Mouse (Mus musculus): ENCODE results near the gene Akr7a5. TPM values are rescaled to one million over a fixed set of nuclear protein-coding genes. Genes with fewer than 3 reads are reported as not detected.

The Akr7a5 gene
- polyA plus RNA-seq, 1 experiment from 2014 or later: 58.6 TPM

- 58% methylated on average over 33 of the region's 33 CpGs for WGBS
- Histone ChIP-seq H3K4me3 (no peak overlapping the region), H3K4me2 (no peak overlapping the region), H3K36me3 (no peaks in the 10 kb centered on the region), H3K27ac (replicated peaks) (no peak overlapping the region), H3K9ac (no peak overlapping the region), H3K27me3 (peaks cover 23% of the 10 kb centered on the region), H3K4me1 (replicated peaks) (no peaks in the 10 kb centered on the region), H3K9me3 (no peaks in the 10 kb centered on the region)
- no peak for ATAC-seq (ENCODE audit: low read depth)
Observed at GRCm38 (mm10) chr4:139338145-139338544, 27.6 kb downstream of the Akr7a5 start.

- H3K9me3 ChIP-seq: no peaks in the 10 kb centered on the region
- peaks cover 23% of the 10 kb centered on the region for H3K27me3 ChIP-seq
- no peak overlapping the region for H3K4me3 ChIP-seq
- ATAC-seq (ENCODE audit: low read depth): no peak
- WGBS: 89% methylated on average over 4 of the region's 4 CpGs
- peaks cover 8% of the 10 kb centered on the region for H3K36me3 ChIP-seq
- no peak overlapping the region for H3K9ac ChIP-seq
- H3K4me2 ChIP-seq: no peak overlapping the region
- H3K4me1 ChIP-seq (replicated peaks): no peaks in the 10 kb centered on the region
- H3K27ac ChIP-seq (replicated peaks): no peak overlapping the region
Observed at GRCm38 (mm10) chr4:139340835-139341234, 30.3 kb downstream of the Akr7a5 start.

- Histone ChIP-seq H3K9ac (no peak overlapping the region), H3K4me2 (no peak overlapping the region), H3K27ac (replicated peaks) (no peak overlapping the region), H3K4me3 (no peak overlapping the region), H3K4me1 (replicated peaks) (no peaks in the 10 kb centered on the region), H3K9me3 (no peaks in the 10 kb centered on the region), H3K36me3 (peaks cover 17% of the 10 kb centered on the region), H3K27me3 (peaks cover 18% of the 10 kb centered on the region)
- 82% methylated on average over 7 of the region's 7 CpGs for WGBS
- ATAC-seq (ENCODE audit: low read depth): no peak
Observed at GRCm38 (mm10) chr4:139341556-139342233, 31.2 kb downstream of the Akr7a5 start.

GRCm38 (mm10) chr4:139343718-139344117, 33.2 kb downstream of the Akr7a5 start:
- 76% methylated on average over 5 of the region's 5 CpGs for WGBS
- H3K27ac ChIP-seq (replicated peaks): no peak overlapping the region
- no peaks in the 10 kb centered on the region for H3K9me3 ChIP-seq
- no peaks in the 10 kb centered on the region for H3K27me3 ChIP-seq
- H3K9ac ChIP-seq: no peak overlapping the region
- ATAC-seq (ENCODE audit: low read depth): no peak
- no peak overlapping the region for H3K4me3 ChIP-seq
- no peaks in the 10 kb centered on the region for H3K4me1 ChIP-seq (replicated peaks)
- H3K4me2 ChIP-seq: no peak overlapping the region
- peaks cover 37% of the 10 kb centered on the region for H3K36me3 ChIP-seq

GRCm38 (mm10) chr4:139345416-139346019, 35.0 kb downstream of the Akr7a5 start:
- Histone ChIP-seq H3K4me2 (no peak overlapping the region), H3K36me3 (peaks cover 49% of the 10 kb centered on the region), H3K4me3 (no peak overlapping the region), H3K9ac (no peak overlapping the region), H3K27me3 (no peaks in the 10 kb centered on the region), H3K4me1 (replicated peaks) (peaks cover 2% of the 10 kb centered on the region), H3K27ac (replicated peaks) (no peak overlapping the region), H3K9me3 (no peaks in the 10 kb centered on the region)
- 0 out of 2 replicates have a peak, but pooled peaks have one; percentile 19 for ATAC-seq (ENCODE audit: low read depth)
- 78% methylated on average over 23 of the region's 23 CpGs for WGBS

GRCm38 (mm10) chr4:139351931-139352711, 41.6 kb downstream of the Akr7a5 start, which contains the start of the genes Mrto4, Emc1 and Ubr4:
TSS of gene Mrto4 (minus strand) at chr4:139352576.
TSS of gene Emc1 (plus strand) at chr4:139352587.
TSS of gene Ubr4 (plus strand) at chr4:139352609.
- Histone ChIP-seq H3K27ac (replicated peaks) (peak within 1 kb of the TSS; percentile 98), H3K9me3 (no peaks in the 10 kb centered on the region), H3K4me1 (replicated peaks) (peaks cover 27% of the 10 kb centered on the region), H3K4me2 (peak within 1 kb of the TSS; percentile 97), H3K9ac (peak within 1 kb of the TSS; percentile 95), H3K4me3 (peak within 1 kb of the TSS; percentile 85), H3K36me3 (peaks cover 55% of the 10 kb centered on the region), H3K27me3 (no peaks in the 10 kb centered on the region)
- ATAC-seq (ENCODE audit: low read depth): peak; percentile 95
- under 1% methylated on average over 64 of the region's 64 CpGs for WGBS

- Histone ChIP-seq H3K27me3 (no peaks in the 10 kb centered on the region), H3K9ac (peak overlapping the region; percentile 95), H3K4me3 (peak overlapping the region; percentile 85), H3K4me2 (peak overlapping the region; percentile 97), H3K4me1 (replicated peaks) (peaks cover 27% of the 10 kb centered on the region), H3K9me3 (no peaks in the 10 kb centered on the region), H3K27ac (replicated peaks) (peak overlapping the region; percentile 98), H3K36me3 (peaks cover 55% of the 10 kb centered on the region)
- 0% methylated on average over 7 of the region's 7 CpGs for WGBS
- ATAC-seq (ENCODE audit: low read depth): no peak
Observed at GRCm38 (mm10) chr4:139352832-139353231, 42.3 kb downstream of the Akr7a5 start.

GRCm38 (mm10) chr4:139357211-139357610, 46.7 kb downstream of the Akr7a5 start:
- Histone ChIP-seq H3K4me1 (replicated peaks) (peaks cover 12% of the 10 kb centered on the region), H3K4me2 (no peak overlapping the region), H3K36me3 (peaks cover 78% of the 10 kb centered on the region), H3K9ac (no peak overlapping the region), H3K4me3 (no peak overlapping the region), H3K27me3 (no peaks in the 10 kb centered on the region), H3K27ac (replicated peaks) (no peak overlapping the region), H3K9me3 (no peaks in the 10 kb centered on the region)
- ATAC-seq (ENCODE audit: low read depth): no peak
- WGBS: 91% methylated on average over 3 of the region's 3 CpGs

- no peak overlapping the region for H3K9ac ChIP-seq
- no peak overlapping the region for H3K4me2 ChIP-seq
- no peak overlapping the region for H3K27ac ChIP-seq (replicated peaks)
- WGBS: 94% methylated on average over 11 of the region's 11 CpGs
- H3K4me1 ChIP-seq (replicated peaks): no peaks in the 10 kb centered on the region
- H3K27me3 ChIP-seq: no peaks in the 10 kb centered on the region
- H3K4me3 ChIP-seq: no peak overlapping the region
- H3K9me3 ChIP-seq: no peaks in the 10 kb centered on the region
- no peak for ATAC-seq (ENCODE audit: low read depth)
- H3K36me3 ChIP-seq: peaks cover 98% of the 10 kb centered on the region
Observed at GRCm38 (mm10) chr4:139360761-139361548, 50.4 kb downstream of the Akr7a5 start.

- H3K4me1 ChIP-seq (replicated peaks): no peaks in the 10 kb centered on the region
- peaks cover 97% of the 10 kb centered on the region for H3K36me3 ChIP-seq
- no peak for ATAC-seq (ENCODE audit: low read depth)
- no peak overlapping the region for H3K27ac ChIP-seq (replicated peaks)
- WGBS: 96% methylated on average over 3 of the region's 3 CpGs
- no peaks in the 10 kb centered on the region for H3K9me3 ChIP-seq
- no peak overlapping the region for H3K9ac ChIP-seq
- no peak overlapping the region for H3K4me2 ChIP-seq
- no peak overlapping the region for H3K4me3 ChIP-seq
- no peaks in the 10 kb centered on the region for H3K27me3 ChIP-seq
Observed at GRCm38 (mm10) chr4:139367336-139367735, 56.8 kb downstream of the Akr7a5 start.
